Mouse (Mus musculus): Measurements from ENCODE around the gene Tas2r103. TPM values are rescaled to one million over a fixed set of nuclear protein-coding genes. Genes with fewer than 3 reads are reported as not detected.

The Tas2r103 gene
- not detected in 2 replicates for polyA plus RNA-seq (2012; rRNA removed)

DNA sequence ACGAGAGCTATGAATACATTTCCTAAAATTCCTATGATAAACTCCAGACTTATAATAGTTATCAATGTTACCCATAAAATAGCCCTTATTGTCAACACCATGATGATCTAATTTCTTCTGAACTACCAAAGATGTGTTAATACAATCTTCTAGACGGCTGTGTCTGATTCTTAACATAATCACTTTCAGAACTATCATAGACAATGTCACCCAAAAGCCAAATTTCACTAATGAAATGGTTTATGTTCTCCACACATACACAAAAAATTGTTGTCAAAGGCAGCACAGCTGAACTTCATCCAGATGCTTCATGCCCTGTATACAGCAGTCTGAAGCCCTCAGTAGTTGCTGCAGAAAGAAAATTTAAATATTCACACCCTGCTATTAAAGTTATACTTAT lies at the start of gene Tas2r103:
Gene Tas2r103 (minus strand): TSS at position 101 of the 400 bp plus-strand sequence.
- Histone ChIP-seq H3K4me3 (ENCODE audit: extremely low read depth, insufficient read depth, insufficient read length) (no peak within 1 kb of the TSS), H3K27me3 (ENCODE audit: control insufficient read depth, insufficient read depth, low read length) (no peaks in the 10 kb centered on the region), H3K27ac (ENCODE audit: insufficient read depth, low read length) (no peak within 1 kb of the TSS), H3K36me3 (ENCODE audit: control insufficient read depth, insufficient read depth, low read length) (no peaks in the 10 kb centered on the region), H3K4me1 (ENCODE audit: control insufficient read depth, insufficient read depth, insufficient read length) (no peaks in the 10 kb centered on the region)
- no peak for TF ChIP-seq POLR2A (IDR thresholded peaks at IDR 0.05; ENCODE audit: low read depth, low read length)
- TF ChIP-seq CTCF (IDR thresholded peaks at IDR 0.05; ENCODE audit: extremely low read depth, insufficient read depth, insufficient read length, insufficient replicate concordance) = no peak
- WGBS = 74% methylated on average over 2 of the region's 2 CpGs
- DNase-seq (ENCODE audit: low read depth in 1 of 2, low spot score in 2 of 2) = no peak

DNA sequence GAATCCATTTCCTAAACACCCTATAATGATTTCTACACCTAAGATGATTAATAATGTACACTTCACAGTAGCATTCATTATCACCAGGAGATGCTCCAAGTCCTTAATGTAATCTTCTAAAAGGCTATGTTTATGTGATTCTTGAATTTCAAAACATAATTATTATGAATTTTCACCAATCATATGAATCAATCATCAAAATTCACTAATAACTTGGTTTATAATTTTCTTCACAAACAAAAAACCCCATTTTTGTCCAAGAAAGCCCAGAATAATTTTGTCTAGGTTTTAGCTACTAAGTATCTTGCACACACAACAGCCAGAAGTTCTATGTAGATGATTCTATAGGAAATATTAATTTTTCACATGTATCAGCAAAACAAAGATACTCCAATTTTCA lies 18.8 kb upstream of the Tas2r103 start, which contains the start of gene Tas2r140:
Gene Tas2r140 (minus strand): TSS at position 101 of the 400 bp plus-strand sequence.
- no peak within 1 kb of the TSS for H3K27ac ChIP-seq (ENCODE audit: insufficient read depth, low read length)
- no peak for TF ChIP-seq CTCF (IDR thresholded peaks at IDR 0.05; ENCODE audit: extremely low read depth, insufficient read depth, insufficient read length, insufficient replicate concordance)
- TF ChIP-seq POLR2A (IDR thresholded peaks at IDR 0.05; ENCODE audit: low read depth, low read length) = no peak
- H3K27me3 ChIP-seq (ENCODE audit: control insufficient read depth, insufficient read depth, low read length) = no peaks in the 10 kb centered on the region
- DNase-seq (ENCODE audit: low read depth in 1 of 2, low spot score in 2 of 2) = no peak
- H3K4me1 ChIP-seq (ENCODE audit: control insufficient read depth, insufficient read depth, insufficient read length) = no peaks in the 10 kb centered on the region
- H3K4me3 ChIP-seq (ENCODE audit: extremely low read depth, insufficient read depth, insufficient read length) = no peak within 1 kb of the TSS
- no peaks in the 10 kb centered on the region for H3K36me3 ChIP-seq (ENCODE audit: control insufficient read depth, insufficient read depth, low read length)

Other genes with a start within 250 kb of the Tas2r103 start
- gene Tas2r117, start 234.3 kb downstream of the Tas2r103 start, polyA plus RNA-seq (2012; rRNA removed) = not detected in 2 replicates
- not detected in 2 replicates for gene Tas2r123, start 190.0 kb downstream of the Tas2r103 start, polyA plus RNA-seq (2012; rRNA removed)
- not detected in 2 replicates for gene Tas2r116, start 181.7 kb downstream of the Tas2r103 start, polyA plus RNA-seq (2012; rRNA removed)
- gene Tas2r110, start 169.1 kb downstream of the Tas2r103 start, polyA plus RNA-seq (2012; rRNA removed) = not detected in 2 replicates
- not detected in 2 replicates for gene Tas2r113, start 144.1 kb downstream of the Tas2r103 start, polyA plus RNA-seq (2012; rRNA removed)
- not detected in 2 replicates for gene Tas2r125, start 127.5 kb downstream of the Tas2r103 start, polyA plus RNA-seq (2012; rRNA removed)
- gene Tas2r129, start 86.0 kb downstream of the Tas2r103 start, polyA plus RNA-seq (2012; rRNA removed) = not detected in 2 replicates
- not detected in 2 replicates for gene Tas2r131, start 79.2 kb downstream of the Tas2r103 start, polyA plus RNA-seq (2012; rRNA removed)
- gene Tas2r109, start 56.1 kb downstream of the Tas2r103 start, polyA plus RNA-seq (2012; rRNA removed) = not detected in 2 replicates
- gene Tas2r140, start 18.7 kb upstream of the Tas2r103 start, polyA plus RNA-seq (2012; rRNA removed) = not detected in 2 replicates
- 36.2 and 62.1 TPM in 2 replicates for gene Smim10l1, start 67.8 kb upstream of the Tas2r103 start, polyA plus RNA-seq (2012; rRNA removed)

Measured in spleen, adult 2 months (tissue).